Mouse (Mus musculus) ovary, postnatal 14 days (tissue): ENCODE data around the gene Tulp2.

Source experiments
- DNase-seq: peaks from one replicate; pipeline ENCODE4 v3.0.0; 2022; ENCODE audit warnings: low spot score

Tulp2 gene

DNA sequence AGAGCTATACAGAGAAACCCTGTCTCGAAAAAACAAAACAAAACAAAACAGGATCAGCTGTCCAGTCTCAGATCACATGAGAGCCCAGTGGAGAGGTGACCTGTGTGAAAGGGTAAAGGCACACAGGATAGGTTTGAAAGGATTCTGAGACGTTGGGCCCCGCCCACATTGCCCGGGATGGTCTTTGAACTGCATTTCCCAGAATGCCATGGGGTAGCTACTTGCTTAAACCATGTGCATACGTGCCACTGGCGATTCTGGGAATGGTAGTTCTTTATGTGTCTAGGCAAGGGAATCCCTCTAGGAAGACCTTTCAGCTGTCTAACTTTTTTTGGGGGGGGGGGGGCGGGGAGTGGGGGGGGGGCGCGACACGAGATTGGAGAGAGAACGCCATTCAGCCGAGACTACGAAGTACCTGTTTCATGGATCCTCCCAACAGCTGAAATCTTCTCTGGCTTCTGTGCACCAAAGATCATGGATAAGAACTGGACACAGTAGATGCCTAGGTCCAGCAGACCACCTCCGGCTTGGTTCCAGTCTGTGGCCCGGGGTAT, at the start of gene Tulp2:
Gene Tulp2 (plus strand): TSS at position 504 of the 554 bp plus-strand sequence.
- DNase-seq: no peak

DNA sequence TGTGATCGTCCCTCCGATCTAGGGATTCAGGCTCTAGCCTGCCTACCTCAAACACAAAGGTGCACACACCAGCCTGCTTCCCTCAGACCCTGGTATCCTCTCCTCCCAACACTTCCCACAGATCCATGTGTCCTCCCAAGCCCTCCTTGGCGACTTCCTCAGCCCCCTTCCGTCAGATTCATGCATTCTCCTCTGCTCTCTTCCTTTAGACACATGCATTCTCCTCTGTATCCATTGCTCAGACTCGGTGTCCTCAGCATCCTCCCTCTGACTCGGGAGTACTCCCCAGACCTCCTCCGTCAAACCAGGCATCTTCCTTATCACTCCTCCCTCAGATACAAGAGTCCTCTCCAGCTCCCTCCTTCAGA, 47.9 kb upstream of the Tulp2 start:
- DNase-seq: no peak

DNA sequence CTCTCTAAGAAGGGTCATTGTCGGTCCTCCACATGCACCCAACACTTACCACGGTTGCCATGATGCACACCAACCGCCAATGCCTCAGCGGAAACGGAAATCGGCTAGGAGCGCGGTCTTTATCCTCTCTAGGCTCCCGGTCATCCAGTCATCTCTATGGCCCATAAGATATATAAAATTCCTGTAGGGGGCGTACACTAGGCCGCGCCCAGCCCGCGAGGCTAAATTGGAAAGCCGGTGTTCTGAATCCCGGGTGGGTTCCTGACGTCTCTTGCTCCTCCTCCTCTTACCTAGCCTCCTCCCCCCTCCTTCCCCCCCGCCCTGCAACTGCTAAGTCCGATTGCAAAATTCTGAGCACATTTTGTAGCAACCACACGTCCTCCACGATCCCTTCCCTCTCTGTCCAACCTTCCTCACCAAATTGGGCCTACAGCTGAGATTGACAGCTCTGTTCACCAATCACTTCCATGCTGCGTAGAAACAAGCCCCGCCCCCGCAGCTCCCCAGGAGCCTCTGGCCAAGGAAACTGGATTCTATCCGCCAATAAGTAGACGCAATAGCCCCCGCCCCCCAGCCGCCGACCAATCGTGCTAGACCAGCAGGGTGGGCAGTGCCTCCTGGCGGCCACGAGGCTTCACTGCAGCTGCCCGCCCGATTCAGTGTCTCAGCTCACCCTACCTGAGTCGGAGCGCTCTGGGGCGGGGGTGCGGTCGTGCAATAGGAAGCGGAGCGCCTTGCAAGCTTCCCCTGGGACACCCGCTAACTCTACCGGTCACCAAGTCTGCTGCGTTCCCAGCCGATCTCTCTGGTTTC, 47.3 kb upstream of the Tulp2 start, which contains the start of gene Gys1:
Gene Gys1 (plus strand): TSS at position 642 of the 813 bp plus-strand sequence.
- peak; percentile 100 for DNase-seq

DNA sequence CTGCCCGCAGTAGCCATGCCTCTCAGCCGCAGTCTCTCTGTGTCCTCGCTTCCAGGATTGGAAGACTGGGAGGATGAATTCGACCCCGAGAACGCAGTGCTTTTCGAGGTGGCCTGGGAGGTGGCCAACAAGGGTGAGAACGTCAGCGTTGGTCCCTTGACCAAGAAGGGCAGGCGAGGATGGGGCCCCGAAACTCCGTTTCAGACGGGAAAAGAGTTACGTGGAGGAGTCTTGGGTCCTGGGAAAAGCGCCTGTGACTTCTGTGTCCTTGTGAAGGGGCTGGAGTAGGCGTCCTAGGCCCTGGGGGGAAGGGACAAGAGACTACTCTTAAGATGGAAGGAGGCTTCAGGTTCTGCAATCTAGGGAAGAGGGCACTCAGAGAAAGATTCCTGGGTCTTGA, 46.6 kb upstream of the Tulp2 start:
- DNase-seq: no peak

DNA sequence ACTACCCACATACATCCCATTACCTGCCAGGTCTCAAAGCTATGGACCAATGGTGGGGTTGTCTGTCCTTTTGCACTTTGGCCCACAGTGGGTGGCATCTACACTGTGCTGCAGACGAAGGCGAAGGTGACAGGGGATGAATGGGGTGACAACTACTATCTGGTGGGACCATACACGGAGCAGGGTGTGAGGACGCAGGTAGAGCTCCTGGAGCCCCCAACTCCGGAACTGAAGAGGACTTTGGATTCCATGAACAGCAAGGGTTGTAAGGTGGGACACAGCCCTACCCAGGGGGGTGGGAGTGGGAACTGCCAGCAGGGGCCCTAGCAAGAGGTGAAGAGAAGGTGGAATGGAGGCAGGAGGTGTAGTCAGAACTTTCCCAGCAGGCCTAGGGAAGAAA, 45.2 kb upstream of the Tulp2 start:
- DNase-seq: no peak

DNA sequence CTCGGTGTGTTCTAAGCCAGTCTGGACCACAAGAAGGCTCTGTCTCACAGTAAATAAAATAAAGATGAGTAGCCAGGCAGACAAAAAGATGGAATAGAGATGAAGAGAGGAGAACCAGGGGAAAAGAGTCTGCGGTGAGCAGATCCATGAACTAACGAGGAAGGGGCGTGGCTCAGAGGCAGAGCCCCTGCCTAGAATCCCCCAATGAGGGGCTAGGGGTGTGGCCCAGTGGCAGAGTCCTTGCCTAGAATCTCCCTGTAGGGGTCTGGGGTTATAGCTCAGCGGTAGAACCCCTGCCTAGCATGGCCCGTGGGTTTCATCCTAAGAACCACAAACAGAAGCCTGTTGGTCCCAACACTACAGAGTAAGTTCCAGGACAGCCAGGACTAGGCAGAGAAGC, 44.6 kb upstream of the Tulp2 start:
- DNase-seq: no peak

GRCm38 (mm10) chr7:45437521-45438276, 44.0 kb upstream of the Tulp2 start, which contains the start of gene Ruvbl2:
TSS of gene Ruvbl2 (minus strand) at chr7:45438096.
- DNase-seq: no peak

DNA sequence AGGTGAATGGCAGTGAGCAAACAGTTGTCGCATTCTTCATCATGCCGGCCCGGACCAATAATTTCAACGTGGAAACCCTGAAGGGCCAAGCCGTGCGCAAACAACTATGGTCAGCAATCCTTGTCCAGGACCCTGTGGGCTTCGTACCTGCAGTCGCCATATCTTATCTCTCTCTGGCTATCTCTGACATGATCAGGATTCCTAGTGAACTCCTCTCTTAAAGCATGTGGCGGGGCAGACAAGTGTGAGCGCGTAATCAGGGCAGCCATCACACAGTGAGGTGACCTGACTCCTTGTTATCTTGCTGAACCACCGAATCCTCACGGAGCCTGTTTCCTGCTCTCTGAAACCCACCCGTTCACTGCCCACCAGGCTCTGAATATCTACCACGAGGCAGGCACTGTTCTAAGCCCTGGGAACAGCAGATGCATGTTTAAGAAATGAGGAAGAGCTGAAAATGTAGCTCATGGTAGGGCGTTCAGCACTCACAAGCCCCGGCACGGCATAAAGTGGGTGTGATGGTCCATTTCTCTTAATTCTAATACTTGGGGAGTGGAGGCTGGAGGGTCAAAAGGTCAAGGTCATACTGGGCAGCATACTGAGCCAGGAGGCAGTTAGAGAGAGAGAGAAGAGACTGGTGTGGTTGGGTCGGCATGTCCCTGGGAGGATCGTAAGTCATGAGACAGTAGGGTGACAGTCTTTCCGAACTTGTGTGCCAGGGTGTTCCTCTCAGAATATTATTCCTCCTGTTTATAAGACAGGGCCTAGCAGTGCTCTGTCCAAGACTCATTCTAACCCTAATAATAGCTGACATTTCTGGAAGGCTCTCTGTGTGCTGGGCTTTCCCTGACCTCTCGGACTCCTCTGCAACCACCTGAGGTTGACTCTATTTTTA, 37.9 kb upstream of the Tulp2 start:
- DNase-seq: no peak

DNA sequence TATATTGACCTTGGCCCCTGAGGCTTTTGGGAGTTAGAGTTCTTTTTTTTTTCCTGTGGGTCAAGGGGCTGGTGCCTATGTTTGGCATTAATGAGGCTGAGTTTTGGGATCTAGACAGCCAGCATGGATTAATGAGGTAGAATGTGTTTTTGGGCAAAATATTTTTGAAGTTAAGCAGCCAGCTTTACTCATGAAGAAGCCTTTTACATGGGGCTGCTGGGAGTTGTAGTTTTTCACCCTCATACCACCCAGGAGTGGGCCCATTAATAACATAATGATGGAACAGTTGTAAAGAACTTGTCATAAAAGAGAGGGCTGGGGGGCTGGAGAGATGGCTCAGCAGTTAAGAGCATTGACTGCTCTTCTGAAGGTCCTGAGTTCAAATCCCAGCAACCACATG, 35.1 kb upstream of the Tulp2 start:
- no peak for DNase-seq

GRCm38 (mm10) chr7:45447325-45447990, 34.2 kb upstream of the Tulp2 start:
- no peak for DNase-seq

DNA sequence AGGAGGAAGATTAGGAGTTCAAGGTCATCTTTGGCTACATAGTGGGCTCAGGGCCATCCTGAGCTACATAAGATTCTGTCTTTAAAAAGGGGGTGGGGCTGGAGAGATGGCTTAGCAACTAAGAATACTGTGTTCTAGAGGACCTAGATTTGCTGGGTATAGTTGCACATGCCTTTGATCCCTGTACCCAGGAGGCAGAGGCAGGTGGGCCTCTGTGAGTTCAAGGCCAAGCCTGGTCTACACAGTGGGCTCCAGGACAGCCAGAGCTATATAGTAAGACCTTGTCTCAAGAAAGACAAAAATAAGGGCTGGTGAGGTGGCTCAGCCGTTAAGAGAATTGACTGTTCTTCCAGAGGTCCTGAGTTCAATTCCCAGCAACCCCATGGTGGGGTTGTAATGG, 31.7 kb upstream of the Tulp2 start:
- no peak for DNase-seq

GRCm38 (mm10) chr7:45451344-45451982, 30.2 kb upstream of the Tulp2 start:
- DNase-seq: peak; percentile 80

DNA sequence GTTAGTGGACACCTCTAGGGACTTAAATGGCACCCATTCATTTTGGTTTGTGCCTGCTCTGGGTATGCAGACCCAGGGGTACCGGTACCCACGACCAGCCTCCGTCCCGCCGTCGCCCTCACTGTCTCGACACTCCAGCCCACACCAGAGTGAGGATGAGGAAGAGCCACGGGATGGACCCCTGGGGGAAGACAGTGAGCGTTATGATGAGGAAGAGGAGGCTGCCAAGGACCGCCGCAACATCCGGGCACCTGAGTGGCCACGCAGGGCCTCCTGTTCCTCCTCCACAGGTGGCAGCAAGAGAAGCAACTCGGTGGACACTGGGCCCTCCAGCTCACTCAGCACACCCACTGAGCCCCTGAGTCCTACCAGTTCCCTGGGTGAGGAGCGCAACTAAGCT, 26.7 kb upstream of the Tulp2 start:
- DNase-seq: no peak

- no peak for DNase-seq
These were observed 25.6 kb upstream of the Tulp2 start for GRCm38 (mm10) chr7:45455932-45456696.

DNA sequence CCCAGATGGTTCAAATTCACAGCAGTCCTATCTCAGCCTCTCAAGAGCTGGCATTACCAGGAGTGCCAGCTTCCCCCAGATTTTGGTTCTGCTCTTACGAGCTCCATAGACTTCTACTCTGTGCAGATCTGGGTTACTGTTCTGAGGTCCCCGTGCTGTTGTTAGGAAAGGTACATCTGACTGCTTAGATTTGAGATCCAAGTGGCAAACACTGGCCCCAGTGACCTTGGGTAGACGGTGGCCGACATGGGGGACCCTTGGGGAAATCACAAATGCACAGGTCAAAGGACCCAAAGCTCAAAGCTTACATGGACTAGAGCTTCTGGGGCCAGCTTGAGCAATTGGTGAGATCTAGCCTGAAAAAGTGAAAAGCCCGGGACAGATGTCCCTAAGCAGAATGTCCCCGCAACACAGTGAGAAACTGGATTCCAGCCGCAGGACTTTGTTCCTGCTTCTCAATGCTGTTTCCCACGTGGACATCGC, 24.9 kb upstream of the Tulp2 start:
- no peak for DNase-seq

DNA sequence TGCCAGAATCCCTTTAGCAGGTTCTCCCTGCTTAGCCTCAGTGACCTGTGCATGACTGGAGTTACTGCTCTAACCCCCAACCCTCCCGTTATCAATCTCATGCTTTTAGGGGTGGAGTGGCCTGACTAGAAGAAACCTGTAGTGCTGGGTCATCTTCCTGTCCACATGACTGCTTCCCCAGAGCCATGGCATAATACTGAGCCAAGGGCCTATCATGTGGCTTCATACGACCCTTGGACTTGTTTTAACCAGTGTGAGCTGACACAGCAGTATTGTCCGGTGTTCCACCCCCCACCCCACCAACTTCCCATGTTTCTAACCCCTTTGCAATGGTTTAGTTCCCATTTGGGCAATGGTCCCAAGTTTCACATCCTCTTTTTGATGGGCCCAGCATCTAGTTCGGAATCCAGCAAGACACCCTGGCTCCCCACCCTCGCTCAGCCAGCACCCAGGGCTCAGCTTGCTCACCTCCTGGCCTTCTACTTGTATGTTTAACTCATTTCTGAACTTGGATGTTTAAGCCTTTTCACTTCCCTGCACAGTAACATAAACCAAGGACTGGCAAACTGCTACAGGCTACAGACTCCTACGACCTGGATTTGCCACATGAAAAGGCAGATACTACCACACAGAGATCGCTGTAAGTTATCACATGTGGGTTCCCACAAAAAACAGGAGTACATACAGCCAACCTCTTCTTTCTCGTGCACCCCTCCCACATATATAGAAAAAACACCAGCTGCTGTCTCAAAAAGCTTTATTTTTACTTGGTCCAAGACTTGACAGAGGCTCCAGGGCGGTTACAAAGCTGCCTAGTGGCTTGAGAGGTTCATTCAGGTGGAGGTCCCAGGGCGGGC, 24.2 kb upstream of the Tulp2 start:
- DNase-seq: no peak

- DNase-seq: peak; percentile 66
These were observed 22.7 kb upstream of the Tulp2 start for GRCm38 (mm10) chr7:45458748-45459563.

GRCm38 (mm10) chr7:45459564-45460140, 22.0 kb upstream of the Tulp2 start, which contains the start of gene Ftl1:
TSS of gene Ftl1 (minus strand) at chr7:45459884.
- peak; percentile 86 for DNase-seq
